Mouse (Mus musculus): ENCODE results near the gene Coa6.

DNA sequence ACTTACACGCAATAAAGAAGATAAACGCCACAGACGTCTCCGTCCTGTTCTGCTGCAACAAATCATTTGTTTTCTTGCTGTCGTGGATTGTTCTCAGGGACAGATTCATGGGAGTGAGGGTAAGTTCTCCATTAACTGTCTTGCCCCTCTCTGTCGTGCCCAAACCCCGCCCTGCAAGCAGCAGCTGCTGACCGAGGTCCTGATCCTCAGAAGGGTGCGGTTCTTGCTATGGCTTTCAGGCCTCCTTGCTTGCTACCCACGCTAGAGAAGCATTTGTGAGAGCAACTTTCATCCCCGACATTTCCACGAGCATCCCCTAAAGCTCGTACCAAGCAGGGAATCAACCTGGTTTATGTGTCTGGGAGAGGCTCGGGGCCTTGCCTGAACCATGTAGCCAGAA lies 40.1 kb upstream of the Coa6 start:
- TF ChIP-seq CTCF (IDR thresholded peaks at IDR 0.05; ENCODE audit: low read depth) (no peak), EP300 (IDR thresholded peaks at IDR 0.05; ENCODE audit: low read depth) (no peak)
